Mouse (Mus musculus) megakaryocyte, embryonic 14.5 days (primary cell): ENCODE measurements around the gene Arl3. TPM values are rescaled to one million over a fixed set of nuclear protein-coding genes. Genes with fewer than 3 reads are reported as not detected.

Experiments
- H3K27me3 ChIP-seq: replicated peaks from 2 replicates; pipeline ENCODE3; 2012; ENCODE audit warnings: inconsistent platforms
- H3K36me3 ChIP-seq: replicated peaks from 2 replicates; pipeline ENCODE3; 2012; ENCODE audit warnings: low read length, inconsistent platforms, mixed read lengths
- H3K4me1 ChIP-seq: 2 replicates; pipeline ENCODE4 v1.6.1; 2012; ENCODE audit warnings: inconsistent platforms
- H3K4me3 ChIP-seq: replicated peaks from 2 replicates; pipeline ENCODE3; 2012; ENCODE audit warnings: moderate library complexity, mild to moderate bottlenecking, inconsistent platforms
- H3K9me3 ChIP-seq: 2 replicates; pipeline ENCODE4 v1.6.1; 2012; ENCODE audit warnings: inconsistent platforms
- FLI1 ChIP-seq: IDR thresholded peaks from 2 replicates; pipeline ENCODE4 v1.6.1; 2012; ENCODE audit warnings: low read length, inconsistent platforms, mixed read lengths
- GATA1 ChIP-seq: IDR thresholded peaks from 3 replicates; pipeline ENCODE4 v1.6.1; 2012; ENCODE audit warnings: mixed read lengths, low read length, inconsistent platforms, borderline replicate concordance
- polyA plus RNA-seq: library from polyadenylated mRNA; stranded (reverse); fragments of >175 nt; gene quantifications from 2 replicates; pipeline ENCODE4 v1.2.3, GENCODE M21; 2012; ENCODE audit warnings: low replicate concordance; ENCODE audit not compliant: insufficient read depth

Gene Arl3
- polyA plus RNA-seq, 1 experiment, result 22.9 TPM

DNA sequence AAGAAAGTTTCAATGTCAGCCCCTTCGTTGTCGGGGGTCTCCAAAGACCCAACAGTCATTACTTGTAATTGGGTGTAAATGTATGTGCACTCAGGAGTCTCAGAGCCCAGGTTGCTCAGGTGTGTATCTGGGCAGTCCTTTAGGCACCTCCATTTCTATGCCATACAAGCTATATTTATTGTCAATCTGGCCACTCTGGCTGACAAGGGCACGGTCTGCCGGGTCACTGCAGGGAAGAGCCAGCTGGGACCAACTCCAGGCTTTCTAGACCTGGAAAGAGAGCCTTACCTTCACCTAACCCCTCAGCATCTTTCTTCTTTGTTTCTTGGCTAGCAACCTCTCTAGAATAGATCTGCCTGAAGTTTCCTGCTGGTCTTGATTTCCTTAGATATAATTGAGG is 63.3 kb downstream of the Arl3 start:
- peak overlapping the region; percentile 90 for H3K4me3 ChIP-seq
- H3K4me1 ChIP-seq, result peaks cover 98% of the 10 kb centered on the region
- H3K36me3 ChIP-seq, result peaks cover 99% of the 10 kb centered on the region
- H3K27me3 ChIP-seq, result no peaks in the 10 kb centered on the region
- TF ChIP-seq FLI1 (no peak), GATA1 (no peak)
- no peaks in the 10 kb centered on the region for H3K9me3 ChIP-seq

- peaks cover 97% of the 10 kb centered on the region for H3K4me1 ChIP-seq
- H3K9me3 ChIP-seq, result no peaks in the 10 kb centered on the region
- TF ChIP-seq FLI1, result no peak
- H3K36me3 ChIP-seq, result peaks cover 99% of the 10 kb centered on the region
- no peaks in the 10 kb centered on the region for H3K27me3 ChIP-seq
- peak overlapping the region; percentile 90 for H3K4me3 ChIP-seq
Measured at GRCm38 (mm10) chr19:46509202-46509601, 63.8 kb downstream of the Arl3 start.

DNA sequence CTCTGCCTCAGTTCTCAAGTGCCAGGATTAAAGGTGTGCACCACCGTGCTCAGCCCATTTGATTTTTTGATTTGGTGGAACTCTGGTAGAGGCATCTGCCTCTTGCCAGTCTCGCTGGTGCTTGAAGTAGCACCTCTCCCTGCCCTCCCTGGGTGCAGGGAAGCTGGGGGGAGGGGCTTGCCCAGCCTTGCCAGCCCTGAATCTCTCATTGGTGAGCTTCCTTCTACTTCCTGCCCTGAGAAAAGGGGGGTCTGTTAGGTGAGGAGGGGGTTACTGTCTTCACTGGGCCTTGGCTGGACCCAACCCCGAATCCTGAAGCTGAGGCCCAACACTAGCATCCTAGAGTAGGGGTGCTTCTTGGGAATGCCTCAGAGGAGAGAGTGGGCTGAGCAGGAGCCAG is 64.3 kb downstream of the Arl3 start:
- Histone ChIP-seq H3K4me3 (peak overlapping the region; percentile 90), H3K4me1 (peaks cover 92% of the 10 kb centered on the region), H3K36me3 (peaks cover 96% of the 10 kb centered on the region), H3K9me3 (no peaks in the 10 kb centered on the region), H3K27me3 (no peaks in the 10 kb centered on the region)
- TF ChIP-seq FLI1 (no peak), GATA1 (no peak)

- H3K36me3 ChIP-seq, result peaks cover 96% of the 10 kb centered on the region
- H3K4me3 ChIP-seq, result peak overlapping the region; percentile 90
Measured at GRCm38 (mm10) chr19:46507806-46508205, 65.2 kb downstream of the Arl3 start.

DNA sequence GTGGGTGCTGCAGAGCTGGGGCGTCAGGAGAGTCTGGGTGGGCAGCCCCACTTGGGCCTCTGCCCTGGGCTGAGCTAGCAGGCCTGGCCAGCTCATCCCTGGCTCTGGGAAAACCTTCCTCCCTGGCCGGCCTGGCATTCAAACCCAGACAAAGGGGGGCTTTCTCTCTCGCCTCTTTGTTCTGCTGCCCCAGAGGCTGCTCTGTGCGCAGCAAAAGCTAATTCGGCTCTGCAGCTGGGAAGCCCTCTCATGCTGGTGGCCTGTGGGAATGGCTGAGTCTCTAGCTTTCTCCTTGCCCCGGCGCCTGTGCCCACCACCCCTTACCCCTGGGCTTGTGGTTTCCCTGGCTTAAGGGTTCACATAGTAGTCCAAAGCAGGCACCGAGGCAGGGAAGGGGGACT is 65.8 kb downstream of the Arl3 start:
- Histone ChIP-seq H3K4me3 (peak overlapping the region; percentile 90), H3K9me3 (no peaks in the 10 kb centered on the region), H3K36me3 (peaks cover 96% of the 10 kb centered on the region), H3K4me1 (peaks cover 78% of the 10 kb centered on the region), H3K27me3 (no peaks in the 10 kb centered on the region)
- TF ChIP-seq GATA1, result no peak
- TF ChIP-seq FLI1, result no peak

More at GRCm38 (mm10) chr19:46507806-46508205, 65.2 kb downstream of the Arl3 start:
- Histone ChIP-seq H3K27me3 (no peaks in the 10 kb centered on the region), H3K9me3 (no peaks in the 10 kb centered on the region), H3K4me1 (peaks cover 85% of the 10 kb centered on the region)
- TF ChIP-seq GATA1 (no peak), FLI1 (no peak)

GRCm38 (mm10) chr19:46506372-46506717 is 66.7 kb downstream of the Arl3 start:
- H3K4me1 ChIP-seq, result peaks cover 70% of the 10 kb centered on the region
- TF ChIP-seq GATA1, result no peak
- peaks cover 88% of the 10 kb centered on the region for H3K36me3 ChIP-seq
- H3K4me3 ChIP-seq, result peak overlapping the region; percentile 90
- no peaks in the 10 kb centered on the region for H3K27me3 ChIP-seq
- H3K9me3 ChIP-seq, result no peaks in the 10 kb centered on the region

DNA sequence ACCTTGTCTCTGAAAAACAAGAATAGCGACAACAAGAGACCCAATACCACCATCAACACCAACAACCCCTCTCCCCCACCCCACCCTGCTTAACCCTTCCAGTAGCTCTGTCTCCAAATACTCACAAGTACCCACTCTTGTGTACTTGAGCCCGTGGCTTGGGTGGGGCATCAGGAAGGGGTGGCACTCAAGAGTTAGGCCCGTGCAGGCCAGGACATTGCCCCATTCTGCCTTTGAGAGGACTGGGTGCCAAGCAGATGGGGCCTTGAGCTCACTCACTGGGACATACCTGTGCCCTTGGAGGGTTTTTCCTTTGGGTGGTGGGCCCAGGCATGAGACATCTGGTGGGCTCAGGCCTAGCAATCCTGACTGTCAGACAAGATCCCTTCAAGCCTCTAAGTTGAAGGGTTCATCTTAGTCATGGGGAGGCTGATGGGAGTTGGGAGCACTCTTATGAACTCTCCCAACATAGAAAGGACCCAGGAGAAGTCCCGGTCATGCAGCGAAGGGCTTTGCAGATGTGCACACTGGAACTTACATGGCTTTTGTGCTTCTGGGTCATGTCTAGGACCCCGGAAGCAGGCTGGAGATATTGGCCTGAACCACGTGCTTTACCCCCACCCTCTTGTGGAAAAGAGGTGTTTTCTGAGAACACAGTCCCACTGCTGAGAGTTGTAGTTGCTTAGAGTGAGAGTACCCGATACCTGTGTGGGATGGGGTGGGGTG is 67.2 kb downstream of the Arl3 start:
- no peak for TF ChIP-seq FLI1
- no peak for TF ChIP-seq GATA1
- Histone ChIP-seq H3K9me3 (no peaks in the 10 kb centered on the region), H3K4me1 (peaks cover 65% of the 10 kb centered on the region), H3K36me3 (peaks cover 84% of the 10 kb centered on the region), H3K4me3 (peak overlapping the region; percentile 90), H3K27me3 (no peaks in the 10 kb centered on the region)

DNA sequence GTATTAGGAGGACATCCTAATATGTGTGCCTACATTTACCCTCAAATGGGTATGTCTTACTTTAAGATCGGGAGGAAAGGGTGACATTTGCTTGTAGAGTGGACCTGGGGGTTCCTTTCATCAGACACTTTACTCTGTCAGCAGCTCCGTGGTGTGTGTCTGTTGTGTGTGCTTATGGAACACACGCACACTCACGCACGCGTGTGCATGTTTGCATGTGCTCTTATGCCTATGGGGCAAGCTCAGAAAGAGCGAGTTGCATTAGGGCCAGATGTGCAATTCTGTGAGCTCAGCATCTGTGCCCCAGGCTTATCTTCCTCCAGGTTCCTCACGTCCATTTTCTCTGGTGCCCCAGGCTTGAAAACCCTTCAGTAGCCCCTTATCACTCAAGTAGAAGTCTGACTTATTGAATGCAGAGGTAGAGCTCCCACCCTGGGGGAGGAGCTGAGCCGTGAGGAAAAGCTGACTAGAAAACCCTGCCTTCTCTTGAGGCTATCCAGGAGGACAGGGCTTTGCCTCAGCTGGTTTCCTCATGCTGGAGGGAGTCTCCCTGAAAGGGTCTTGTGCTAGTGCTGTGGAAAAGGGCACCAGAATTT is 68.1 kb downstream of the Arl3 start:
- Histone ChIP-seq H3K4me1 (peaks cover 56% of the 10 kb centered on the region), H3K9me3 (no peaks in the 10 kb centered on the region), H3K4me3 (peak overlapping the region; percentile 90), H3K36me3 (peaks cover 75% of the 10 kb centered on the region), H3K27me3 (no peaks in the 10 kb centered on the region)
- no peak for TF ChIP-seq GATA1
- TF ChIP-seq FLI1, result no peak

DNA sequence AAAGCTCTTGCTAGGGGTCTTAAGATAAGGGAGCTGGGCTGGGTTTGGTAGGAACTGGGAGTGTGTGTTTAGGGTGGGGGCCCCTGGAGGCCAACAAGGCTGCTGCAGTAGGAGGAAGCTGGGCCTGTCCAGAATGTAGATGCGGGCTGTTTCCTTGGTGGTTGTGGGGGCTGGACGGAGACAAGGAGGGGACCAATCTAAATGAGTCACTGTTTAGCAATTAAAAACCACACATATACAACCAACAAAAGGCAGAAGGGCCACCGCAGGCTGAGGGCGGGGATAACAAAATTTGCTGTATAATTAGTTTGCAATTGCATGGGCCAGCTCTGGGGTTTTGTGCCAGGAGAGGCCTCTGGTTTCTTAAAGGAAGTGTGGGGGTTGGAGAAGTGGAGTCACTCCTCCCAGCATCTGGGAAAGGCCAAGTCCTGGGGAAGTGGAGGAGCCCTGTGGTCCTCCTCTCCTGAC is 68.9 kb downstream of the Arl3 start:
- H3K4me1 ChIP-seq, result peaks cover 52% of the 10 kb centered on the region
- H3K27me3 ChIP-seq, result no peaks in the 10 kb centered on the region
- TF ChIP-seq FLI1 (no peak), GATA1 (no peak)
- H3K9me3 ChIP-seq, result no peaks in the 10 kb centered on the region
- peaks cover 67% of the 10 kb centered on the region for H3K36me3 ChIP-seq
- peak overlapping the region; percentile 90 for H3K4me3 ChIP-seq

DNA sequence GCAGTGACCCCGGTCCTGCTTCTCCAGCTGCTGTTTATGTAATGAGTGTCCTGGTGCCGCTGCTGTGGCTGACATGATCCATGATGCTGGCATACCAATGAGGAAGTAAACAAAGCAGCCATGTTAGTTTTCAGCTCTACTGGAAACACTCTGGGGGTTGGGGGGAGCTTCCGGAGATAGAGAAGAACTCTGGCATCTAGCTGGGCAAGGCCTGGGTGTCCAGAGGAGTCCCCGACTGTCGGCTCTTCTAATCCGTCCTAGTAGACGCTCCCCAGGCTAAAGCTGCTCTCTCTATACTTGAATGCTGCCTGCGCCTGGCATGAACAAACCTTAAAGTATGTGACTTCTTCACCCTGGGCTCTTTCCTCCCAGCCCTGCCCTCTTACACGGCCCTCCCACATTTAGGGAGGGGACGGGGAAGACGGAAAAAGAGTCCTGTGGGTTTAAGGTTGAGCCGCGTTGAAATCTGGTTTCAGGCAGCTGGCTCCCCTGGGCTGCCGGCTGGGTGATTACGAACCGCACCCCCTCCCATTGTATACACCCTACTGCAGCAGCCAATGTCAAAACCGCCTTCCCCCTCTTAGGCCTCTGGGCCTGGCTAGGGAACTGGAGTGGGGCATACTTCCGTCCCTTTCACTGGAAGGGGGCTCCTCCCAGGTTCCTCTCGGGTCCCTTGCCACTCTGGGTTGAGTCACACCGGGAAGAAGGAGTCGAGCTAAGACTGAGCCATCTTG is 69.5 kb downstream of the Arl3 start:
- H3K9me3 ChIP-seq, result no peaks in the 10 kb centered on the region
- peaks cover 52% of the 10 kb centered on the region for H3K4me1 ChIP-seq
- TF ChIP-seq FLI1 (no peak), GATA1 (no peak)
- H3K4me3 ChIP-seq, result peak overlapping the region; percentile 90
- H3K27me3 ChIP-seq, result no peaks in the 10 kb centered on the region
- H3K36me3 ChIP-seq, result peaks cover 61% of the 10 kb centered on the region
